Mouse (Mus musculus) testis, adult 2 months (tissue): ENCODE measurements around the gene Pih1d1. TPM values are rescaled to one million over a fixed set of nuclear protein-coding genes. Genes with fewer than 3 reads are reported as not detected.

Source experiments
- H3K27ac ChIP-seq: fragments of 200-500 bp; 2 replicates; pipeline ENCODE4 v1.5.1; 2012; ENCODE audit warnings: low read depth, low read length; ENCODE audit not compliant: control insufficient read depth, insufficient read depth
- H3K27me3 ChIP-seq: fragments of 200-500 bp; 2 replicates; pipeline ENCODE4 v1.6.1; 2012; ENCODE audit warnings: mild to moderate bottlenecking, low read length, moderate library complexity; ENCODE audit not compliant: control insufficient read depth, insufficient read depth
- H3K36me3 ChIP-seq: fragments of 200-500 bp; 2 replicates; pipeline ENCODE4 v1.6.1; 2012; ENCODE audit warnings: mild to moderate bottlenecking, low read length; ENCODE audit not compliant: control insufficient read depth, insufficient read depth
- H3K4me1 ChIP-seq: fragments of 200-500 bp; 2 replicates; pipeline ENCODE4 v1.6.1; 2012; ENCODE audit warnings: low read length; ENCODE audit not compliant: control insufficient read depth, insufficient read depth
- H3K4me3 ChIP-seq: fragments of 200-500 bp; 2 replicates; pipeline ENCODE4 v1.5.1; 2012; ENCODE audit warnings: low read depth, mild to moderate bottlenecking, low read length, moderate library complexity, mixed read lengths; ENCODE audit not compliant: control insufficient read depth
- CTCF ChIP-seq: fragments of 200-500 bp; IDR thresholded peaks from 2 replicates; pipeline ENCODE4 v1.5.1; 2012; ENCODE audit warnings: low read depth, mild to moderate bottlenecking, inconsistent platforms, low read length, moderate library complexity; ENCODE audit not compliant: control insufficient read depth, insufficient read depth, insufficient replicate concordance
- POLR2A ChIP-seq: fragments of 200-500 bp; IDR thresholded peaks from 2 replicates; pipeline ENCODE4 v1.6.1; 2012; ENCODE audit warnings: low read depth, mild to moderate bottlenecking, inconsistent platforms, low read length, moderate library complexity; ENCODE audit not compliant: control insufficient read depth
- polyA plus RNA-seq: library from polyadenylated mRNA; depleted of rRNA; stranded (reverse); fragments of >200 nt; gene quantifications from 2 replicates; pipeline ENCODE4 v1.2.3, GENCODE M21; 2012

Gene Pih1d1
- polyA plus RNA-seq, 1 experiment = 258 TPM

GRCm38 (mm10) chr7:45144368-45145174, 9.5 kb upstream of the Pih1d1 start:
- no peaks in the 10 kb centered on the region for H3K27me3 ChIP-seq
- no peak overlapping the region for H3K4me3 ChIP-seq
- TF ChIP-seq CTCF = no peak
- TF ChIP-seq POLR2A = no peak
- H3K36me3 ChIP-seq = no peaks in the 10 kb centered on the region
- no peak overlapping the region for H3K27ac ChIP-seq
- H3K4me1 ChIP-seq = no peaks in the 10 kb centered on the region; the same call in none of the 2 replicates

- Histone ChIP-seq H3K4me1 (no peaks in the 10 kb centered on the region; the same call in 1 of the 2 replicates), H3K27ac (no peak overlapping the region), H3K36me3 (no peaks in the 10 kb centered on the region), H3K4me3 (no peak overlapping the region), H3K27me3 (no peaks in the 10 kb centered on the region)
- TF ChIP-seq POLR2A = no peak
- TF ChIP-seq CTCF = no peak
These were observed 8.6 kb upstream of the Pih1d1 start for GRCm38 (mm10) chr7:45145460-45145859.

- no peaks in the 10 kb centered on the region for H3K4me1 ChIP-seq
- H3K27me3 ChIP-seq = no peaks in the 10 kb centered on the region
- no peak overlapping the region for H3K4me3 ChIP-seq
- H3K27ac ChIP-seq = no peak overlapping the region
- H3K36me3 ChIP-seq = no peaks in the 10 kb centered on the region
- TF ChIP-seq POLR2A (no peak), CTCF (no peak)
These were observed 6.8 kb upstream of the Pih1d1 start for GRCm38 (mm10) chr7:45147267-45147666.

- no peaks in the 10 kb centered on the region for H3K36me3 ChIP-seq
- TF ChIP-seq CTCF (no peak), POLR2A (no peak)
- H3K4me1 ChIP-seq = no peaks in the 10 kb centered on the region
- no peak overlapping the region for H3K27ac ChIP-seq
- no peaks in the 10 kb centered on the region for H3K27me3 ChIP-seq
- no peak overlapping the region for H3K4me3 ChIP-seq
These were observed 6.2 kb upstream of the Pih1d1 start for GRCm38 (mm10) chr7:45147899-45148298.

- no peak overlapping the region for H3K27ac ChIP-seq
- no peak for TF ChIP-seq CTCF
- no peaks in the 10 kb centered on the region for H3K4me1 ChIP-seq
- no peaks in the 10 kb centered on the region for H3K36me3 ChIP-seq
- no peak overlapping the region for H3K4me3 ChIP-seq
- no peaks in the 10 kb centered on the region for H3K27me3 ChIP-seq
These were observed 5.5 kb upstream of the Pih1d1 start for GRCm38 (mm10) chr7:45148534-45149098.

GRCm38 (mm10) chr7:45149545-45149944, 4.6 kb upstream of the Pih1d1 start:
- TF ChIP-seq CTCF = no peak
- no peak for TF ChIP-seq POLR2A
- no peaks in the 10 kb centered on the region for H3K27me3 ChIP-seq
- no peak overlapping the region for H3K27ac ChIP-seq
- H3K4me3 ChIP-seq = no peak overlapping the region
- H3K36me3 ChIP-seq = no peaks in the 10 kb centered on the region
- no peaks in the 10 kb centered on the region for H3K4me1 ChIP-seq

- Histone ChIP-seq H3K4me1 (peaks cover 2% of the 10 kb centered on the region; the same call in 1 of the 2 replicates), H3K4me3 (no peak overlapping the region), H3K36me3 (no peaks in the 10 kb centered on the region), H3K27ac (no peak overlapping the region; the same call in 1 of the 2 replicates), H3K27me3 (no peaks in the 10 kb centered on the region)
- TF ChIP-seq POLR2A (no peak), CTCF (no peak)
These were observed 3.8 kb upstream of the Pih1d1 start for GRCm38 (mm10) chr7:45150321-45150720.
